Mouse (Mus musculus) limb, embryonic 13.5 days (tissue): ENCODE measurements at regions not wholly inside any gene's neighbourhood (a gene's known extent, or its start where the extent isn't known, plus 50 kb on each side); places are given as distances from the start of the nearest gene placed in this dataset.
"Not testable (repeated sequence)": the region's sequence is repeated elsewhere in the genome, so short reads cannot be mapped to it uniquely, and the experiment has no call there.

ENCODE experiments used
- ATAC-seq: fragments of 200-750 bp; cut with Nextera tagmentation; 2 replicates; pipeline ENCODE4 v1.8.0; 2017; ENCODE audit warnings: low read depth, moderate number of reproducible peaks, moderate TSS enrichment; ENCODE audit not compliant: low FRiP score
- H3K27ac ChIP-seq: fragments of 300-500 bp; sonication (generic); 2 replicates; pipeline ENCODE4 v1.5.1; 2015; ENCODE audit warnings: inconsistent platforms, mild to moderate bottlenecking, moderate library complexity
- H3K27me3 ChIP-seq: fragments of 300-500 bp; sonication (generic); 2 replicates; pipeline ENCODE4 v1.6.1; 2015; ENCODE audit warnings: mild to moderate bottlenecking, inconsistent platforms
- H3K36me3 ChIP-seq: fragments of 300-500 bp; sonication (generic); 2 replicates; pipeline ENCODE4 v1.6.1; 2015; ENCODE audit warnings: inconsistent platforms, mild to moderate bottlenecking, moderate library complexity
- H3K4me1 ChIP-seq: fragments of 300-500 bp; sonication (generic); 2 replicates; pipeline ENCODE4 v1.6.1; 2015; ENCODE audit warnings: inconsistent platforms
- H3K4me2 ChIP-seq: fragments of 300-500 bp; sonication (generic); replicated peaks from 2 replicates; pipeline ENCODE4 v1.6.1; 2015; ENCODE audit warnings: inconsistent platforms, mild to moderate bottlenecking, moderate library complexity
- H3K4me3 ChIP-seq: fragments of 300-500 bp; sonication (generic); 2 replicates; pipeline ENCODE4 v1.5.1; 2015; ENCODE audit warnings: moderate library complexity, mild to moderate bottlenecking, inconsistent platforms
- H3K9ac ChIP-seq: fragments of 300-500 bp; sonication (generic); 2 replicates; pipeline ENCODE4 v1.6.1; 2015; ENCODE audit warnings: mild to moderate bottlenecking, inconsistent platforms
- H3K9me3 ChIP-seq: fragments of 300-500 bp; sonication (generic); 2 replicates; pipeline ENCODE4 v1.6.1; 2016; ENCODE audit warnings: inconsistent platforms
- WGBS: fragments of 180-500 bp; shearing (Covaris S2); methylation state at CpG from one replicate; pipeline ENCODE4 v1.1.7; 2015; 5-methylcytosine and 5-hydroxymethylcytosine counted together

- H3K9me3 ChIP-seq = peaks cover 16% of the 10 kb centered on the region
- not testable (repeated sequence) for H3K27ac ChIP-seq, H3K9ac ChIP-seq, H3K4me2 ChIP-seq, H3K4me3 ChIP-seq, ATAC-seq, H3K27me3 ChIP-seq, H3K36me3 ChIP-seq, H3K4me1 ChIP-seq
- WGBS = 91% methylated on average over 3 of the region's 3 CpGs
Observed at GRCm38 (mm10) chr16:56323828-56324227, 119.7 kb downstream of the Impg2 start.

- Histone ChIP-seq H3K9me3 (no peaks in the 10 kb centered on the region), H3K4me1 (no peaks in the 10 kb centered on the region), H3K4me3 (no peak overlapping the region), H3K9ac (no peak overlapping the region), H3K36me3 (no peaks in the 10 kb centered on the region), H3K27me3 (no peaks in the 10 kb centered on the region), H3K27ac (no peak overlapping the region), H3K4me2 (no peak overlapping the region)
- ATAC-seq = no peak
Observed at GRCm38 (mm10) chr16:56349415-56349814, 128.3 kb upstream of the Abi3bp start.

- H3K4me1 ChIP-seq = no peaks in the 10 kb centered on the region
- H3K4me2 ChIP-seq = no peak overlapping the region
- 68% methylated on average over 3 of the region's 3 CpGs for WGBS
- ATAC-seq = no peak
- H3K4me3 ChIP-seq = no peak overlapping the region
- H3K9me3 ChIP-seq = no peaks in the 10 kb centered on the region
- H3K9ac ChIP-seq = no peak overlapping the region
- no peak overlapping the region for H3K27ac ChIP-seq
- H3K27me3 ChIP-seq = no peaks in the 10 kb centered on the region
- H3K36me3 ChIP-seq = no peaks in the 10 kb centered on the region
Observed at GRCm38 (mm10) chr16:56352888-56353287, 124.8 kb upstream of the Abi3bp start.

- Histone ChIP-seq H3K27ac (no peak overlapping the region), H3K36me3 (no peaks in the 10 kb centered on the region), H3K4me3 (no peak overlapping the region), H3K9ac (no peak overlapping the region), H3K27me3 (no peaks in the 10 kb centered on the region), H3K9me3 (no peaks in the 10 kb centered on the region), H3K4me1 (no peaks in the 10 kb centered on the region), H3K4me2 (no peak overlapping the region)
- ATAC-seq = no peak
- WGBS = 79% methylated on average over 2 of the region's 2 CpGs
Observed at GRCm38 (mm10) chr16:56359101-56359500, 118.6 kb upstream of the Abi3bp start.

- 9% methylated on average over 1 of the region's 1 CpGs for WGBS
- no peak for ATAC-seq
- H3K9ac ChIP-seq = no peak overlapping the region
Observed at GRCm38 (mm10) chr16:56360992-56361391, 116.7 kb upstream of the Abi3bp start.

GRCm38 (mm10) chr16:56378356-56378755, 99.3 kb upstream of the Abi3bp start:
- no peaks in the 10 kb centered on the region for H3K27me3 ChIP-seq
- no peaks in the 10 kb centered on the region for H3K9me3 ChIP-seq
- H3K4me3 ChIP-seq = no peak overlapping the region
- 61% methylated on average over 2 of the region's 2 CpGs for WGBS
- H3K36me3 ChIP-seq = no peaks in the 10 kb centered on the region
- H3K4me2 ChIP-seq = no peak overlapping the region
- no peaks in the 10 kb centered on the region for H3K4me1 ChIP-seq
- no peak overlapping the region for H3K27ac ChIP-seq
- H3K9ac ChIP-seq = no peak overlapping the region
- ATAC-seq = no peak

More at GRCm38 (mm10) chr16:56360992-56361391, 116.7 kb upstream of the Abi3bp start:
- H3K4me3 ChIP-seq = no peak overlapping the region
- no peaks in the 10 kb centered on the region for H3K36me3 ChIP-seq
- no peak overlapping the region for H3K27ac ChIP-seq
- no peaks in the 10 kb centered on the region for H3K4me1 ChIP-seq
- H3K4me2 ChIP-seq = no peak overlapping the region
- H3K27me3 ChIP-seq = no peaks in the 10 kb centered on the region
- no peaks in the 10 kb centered on the region for H3K9me3 ChIP-seq

- ATAC-seq = no peak
- Histone ChIP-seq H3K4me3 (no peak overlapping the region), H3K9ac (no peak overlapping the region), H3K36me3 (no peaks in the 10 kb centered on the region), H3K9me3 (no peaks in the 10 kb centered on the region), H3K4me1 (no peaks in the 10 kb centered on the region), H3K4me2 (no peak overlapping the region), H3K27me3 (no peaks in the 10 kb centered on the region), H3K27ac (no peak overlapping the region)
- 70% methylated on average over 4 of the region's 4 CpGs for WGBS
Observed at GRCm38 (mm10) chr16:56380680-56381079, 97.0 kb upstream of the Abi3bp start.

GRCm38 (mm10) chr16:56386539-56386938, 91.1 kb upstream of the Abi3bp start:
- Histone ChIP-seq H3K4me2 (no peak overlapping the region), H3K9me3 (no peaks in the 10 kb centered on the region), H3K9ac (no peak overlapping the region), H3K4me1 (no peaks in the 10 kb centered on the region), H3K36me3 (no peaks in the 10 kb centered on the region), H3K27ac (no peak overlapping the region), H3K4me3 (no peak overlapping the region), H3K27me3 (no peaks in the 10 kb centered on the region)
- no peak for ATAC-seq
- 70% methylated on average over 4 of the region's 4 CpGs for WGBS

- H3K4me3 ChIP-seq = no peak overlapping the region
- H3K4me1 ChIP-seq = peaks cover 8% of the 10 kb centered on the region
- H3K9ac ChIP-seq = no peak overlapping the region
- 60% methylated on average over 3 of the region's 3 CpGs for WGBS
- no peaks in the 10 kb centered on the region for H3K36me3 ChIP-seq
- no peaks in the 10 kb centered on the region for H3K9me3 ChIP-seq
- H3K27me3 ChIP-seq = 0 out of 2 replicates have a peak, but pooled peaks cover 2% of the 10 kb centered on the region
- no peak for ATAC-seq
- H3K27ac ChIP-seq = no peak overlapping the region
- H3K4me2 ChIP-seq = no peak overlapping the region
Observed at GRCm38 (mm10) chr16:56392843-56393242, 84.8 kb upstream of the Abi3bp start.

GRCm38 (mm10) chr16:56396586-56396985, 81.1 kb upstream of the Abi3bp start:
- Histone ChIP-seq H3K9me3 (no peaks in the 10 kb centered on the region), H3K4me1 (peaks cover 8% of the 10 kb centered on the region), H3K27ac (no peak overlapping the region), H3K4me3 (no peak overlapping the region), H3K9ac (no peak overlapping the region), H3K4me2 (no peak overlapping the region), H3K27me3 (0 out of 2 replicates have a peak, but pooled peaks cover 2% of the 10 kb centered on the region), H3K36me3 (no peaks in the 10 kb centered on the region)
- WGBS = 8% methylated on average over 4 of the region's 4 CpGs
- peak; percentile 87 for ATAC-seq

GRCm38 (mm10) chr16:56399541-56399940, 78.1 kb upstream of the Abi3bp start:
- Histone ChIP-seq H3K4me3 (no peak overlapping the region), H3K36me3 (no peaks in the 10 kb centered on the region), H3K9ac (no peak overlapping the region), H3K4me1 (peaks cover 8% of the 10 kb centered on the region), H3K27me3 (0 out of 2 replicates have a peak, but pooled peaks cover 2% of the 10 kb centered on the region), H3K27ac (no peak overlapping the region), H3K9me3 (no peaks in the 10 kb centered on the region), H3K4me2 (no peak overlapping the region)
- no peak for ATAC-seq
- 92% methylated on average over 4 of the region's 4 CpGs for WGBS

- no peak overlapping the region for H3K4me2 ChIP-seq
- H3K9me3 ChIP-seq = no peaks in the 10 kb centered on the region
- no peaks in the 10 kb centered on the region for H3K27me3 ChIP-seq
- H3K4me1 ChIP-seq = peaks cover 3% of the 10 kb centered on the region; the same call in 1 of the 2 replicates
- ATAC-seq = no peak
- 32% methylated on average over 3 of the region's 3 CpGs for WGBS
- no peak overlapping the region for H3K27ac ChIP-seq
- H3K9ac ChIP-seq = no peak overlapping the region
- H3K4me3 ChIP-seq = no peak overlapping the region
- no peaks in the 10 kb centered on the region for H3K36me3 ChIP-seq
Observed at GRCm38 (mm10) chr16:56423761-56424160, 53.9 kb upstream of the Abi3bp start.
